Mouse (Mus musculus) urinary bladder, adult 2 months (tissue): ENCODE results near the gene Cacng6. TPM values are rescaled to one million over a fixed set of nuclear protein-coding genes. Genes with fewer than 3 reads are reported as not detected.
A peak's percentile ranks its signal among the peaks of the same experiment; 100 is the strongest.
"Not testable (repeated sequence)": the region's sequence is repeated elsewhere in the genome, so short reads cannot be mapped to it uniquely, and the experiment has no call there.

Source experiments
- DNase-seq: peaks from one replicate; pipeline ENCODE4 v3.0.0; 2022; ENCODE audit warnings: low spot score
- polyA plus RNA-seq: library from polyadenylated mRNA; depleted of rRNA; stranded (reverse); fragments of >200 nt; gene quantifications from 2 replicates; pipeline ENCODE4 v1.2.3, GENCODE M21; 2012; rRNA removed

Cacng6 gene
- not detected in 2 replicates for polyA plus RNA-seq

DNA sequence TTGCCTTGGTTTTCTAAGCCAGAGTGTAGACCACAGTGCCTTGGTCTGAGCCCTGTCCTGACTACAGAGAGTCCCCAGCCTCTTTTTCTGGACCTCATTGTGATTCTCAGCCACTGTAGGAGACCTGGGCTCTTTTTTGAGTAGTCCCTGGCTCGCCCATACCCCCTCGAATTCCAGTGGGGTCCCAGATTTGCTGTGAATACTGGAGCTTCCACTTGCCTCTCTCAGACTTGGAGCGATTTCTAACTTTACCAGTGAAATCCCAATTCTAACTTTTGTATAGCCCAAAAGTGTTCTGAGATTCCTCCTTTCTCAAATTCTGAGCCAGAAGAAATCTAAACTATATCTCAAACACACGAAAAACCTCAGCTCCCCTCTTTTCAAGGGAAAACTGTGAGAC lies at the start of gene Cacng6:
Gene Cacng6 (plus strand): TSS at position 301 of the 400 bp plus-strand sequence.
- DNase-seq = no peak

DNA sequence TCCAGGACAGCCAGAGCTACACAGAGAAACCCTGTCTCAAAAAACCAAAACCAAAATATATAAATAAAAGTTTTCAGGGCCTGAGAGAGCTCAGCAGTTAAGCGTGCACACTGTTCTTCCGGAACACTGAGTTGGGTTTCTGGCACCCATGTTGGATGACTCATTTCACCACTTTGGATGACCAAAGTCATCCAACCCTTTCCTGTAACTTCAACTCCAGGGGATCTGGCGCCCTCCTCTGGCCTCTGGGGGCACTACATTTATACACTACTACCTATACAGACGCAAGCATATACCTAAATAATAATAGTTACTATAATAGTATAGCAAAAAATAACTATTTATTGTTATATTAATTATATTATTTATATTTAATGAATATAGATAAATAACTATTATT lies 47.2 kb upstream of the Cacng6 start:
- no peak for DNase-seq

DNA sequence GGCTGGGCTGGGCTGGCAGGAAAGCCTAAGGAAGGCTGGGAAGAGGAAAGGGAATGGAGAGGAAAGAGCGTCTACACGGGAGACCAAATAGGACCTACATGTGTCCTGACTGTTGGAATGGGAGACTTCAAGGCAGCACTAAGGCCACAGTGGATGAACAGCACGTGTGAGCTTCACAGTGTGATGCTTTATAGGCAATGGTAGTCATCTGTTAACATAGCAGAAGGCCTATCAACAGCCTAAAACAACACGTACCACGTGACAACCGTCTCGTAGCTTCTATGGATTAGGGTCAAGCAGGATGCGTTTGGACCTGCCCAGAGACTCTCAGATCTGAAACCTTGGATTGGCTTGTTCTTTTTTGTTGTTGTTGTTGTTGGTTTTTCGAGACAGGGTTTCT lies 41.9 kb upstream of the Cacng6 start:
- no peak for DNase-seq

DNA sequence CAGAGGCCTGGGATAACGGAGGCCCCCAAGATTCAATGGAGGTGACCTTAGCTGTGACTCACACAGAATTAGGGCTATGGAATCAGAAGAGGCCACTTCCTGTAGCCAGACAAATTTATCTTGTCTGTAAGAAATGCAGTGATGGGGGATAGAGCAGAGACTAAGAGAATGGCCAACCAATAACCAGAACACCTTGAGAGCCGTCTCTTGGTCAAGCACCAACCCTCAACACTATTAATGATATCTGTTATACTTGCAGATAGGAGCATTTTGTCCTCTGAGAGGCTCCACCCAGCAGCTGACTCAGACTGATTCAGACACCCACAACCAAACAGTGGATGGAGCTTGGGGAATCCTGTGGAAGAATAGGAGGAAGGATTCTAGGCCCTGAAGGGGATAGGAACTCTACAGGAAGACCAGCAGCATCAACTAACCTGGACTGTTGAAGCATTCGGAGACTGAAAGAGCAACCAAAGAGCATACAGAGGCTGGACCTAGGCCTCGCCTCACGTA lies 39.1 kb upstream of the Cacng6 start:
- no peak for DNase-seq

DNA sequence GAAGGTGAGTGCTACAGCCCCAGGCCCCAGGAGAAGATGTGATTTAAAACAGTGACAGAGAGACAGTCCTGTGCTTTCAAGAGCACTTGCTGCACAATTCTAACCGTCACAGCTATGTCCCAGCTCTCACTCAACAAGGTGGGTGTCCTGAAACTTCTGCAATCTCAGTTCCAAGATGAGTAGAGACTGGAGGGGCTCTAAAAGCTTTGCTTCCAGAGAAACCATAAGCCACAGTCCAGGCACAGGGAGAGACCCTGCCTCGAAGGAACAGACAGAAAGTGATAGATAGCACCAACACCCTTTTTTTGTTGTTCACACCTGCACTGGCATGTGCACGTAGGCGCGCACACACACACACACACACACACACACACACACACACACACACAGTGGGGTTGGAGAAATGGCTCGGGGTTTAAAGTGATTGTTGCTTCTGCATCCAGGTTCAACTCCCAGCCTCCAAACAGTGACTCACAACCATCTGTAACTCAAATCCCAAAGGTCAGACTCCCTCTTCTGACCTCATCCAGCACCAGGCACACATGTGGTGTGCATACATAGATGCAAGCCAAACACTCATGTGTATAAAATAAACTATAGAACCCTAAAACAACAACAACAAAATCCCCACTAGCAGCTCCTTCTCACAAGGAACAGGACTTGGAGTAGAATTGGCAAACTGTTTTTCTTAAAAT lies 37.8 kb upstream of the Cacng6 start:
- DNase-seq = no peak

DNA sequence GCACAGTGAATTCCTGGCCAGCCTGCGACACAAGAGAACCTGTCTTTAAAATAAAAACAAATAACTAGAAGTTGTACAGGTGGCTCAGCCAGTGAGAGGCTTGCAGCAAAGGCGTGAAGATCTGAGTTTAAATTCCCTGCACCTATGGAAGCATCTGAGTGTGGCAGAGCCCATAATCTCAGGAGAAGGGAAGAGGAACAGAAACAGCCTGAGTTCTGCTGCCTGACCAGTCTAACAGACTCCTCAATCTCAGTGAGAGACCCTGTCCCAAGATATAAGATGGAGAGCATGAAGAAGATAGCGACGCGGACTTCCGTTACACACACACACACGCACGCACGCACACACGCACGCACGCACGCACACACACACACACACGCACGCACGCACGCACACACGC lies 36.2 kb upstream of the Cacng6 start:
- no peak for DNase-seq

DNA sequence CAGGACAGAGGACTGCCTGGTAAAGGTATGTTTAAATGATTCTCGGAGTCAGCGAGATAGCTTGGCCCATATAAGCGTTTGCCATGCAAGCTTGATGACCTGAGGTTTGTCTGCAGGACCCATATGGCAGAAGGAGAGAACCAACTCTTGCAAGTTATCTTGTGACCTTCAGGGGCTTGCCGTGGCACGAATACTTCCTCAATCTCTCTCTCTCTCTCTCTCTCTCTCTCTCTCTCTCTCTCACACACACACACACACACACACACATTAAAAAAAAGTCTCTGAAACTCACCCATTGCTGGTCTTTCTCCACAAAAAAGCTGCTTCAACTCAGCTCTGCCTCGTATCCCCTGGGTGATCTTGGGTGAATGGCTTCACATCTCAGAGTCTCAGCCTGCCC lies 35.1 kb upstream of the Cacng6 start:
- no peak for DNase-seq

DNA sequence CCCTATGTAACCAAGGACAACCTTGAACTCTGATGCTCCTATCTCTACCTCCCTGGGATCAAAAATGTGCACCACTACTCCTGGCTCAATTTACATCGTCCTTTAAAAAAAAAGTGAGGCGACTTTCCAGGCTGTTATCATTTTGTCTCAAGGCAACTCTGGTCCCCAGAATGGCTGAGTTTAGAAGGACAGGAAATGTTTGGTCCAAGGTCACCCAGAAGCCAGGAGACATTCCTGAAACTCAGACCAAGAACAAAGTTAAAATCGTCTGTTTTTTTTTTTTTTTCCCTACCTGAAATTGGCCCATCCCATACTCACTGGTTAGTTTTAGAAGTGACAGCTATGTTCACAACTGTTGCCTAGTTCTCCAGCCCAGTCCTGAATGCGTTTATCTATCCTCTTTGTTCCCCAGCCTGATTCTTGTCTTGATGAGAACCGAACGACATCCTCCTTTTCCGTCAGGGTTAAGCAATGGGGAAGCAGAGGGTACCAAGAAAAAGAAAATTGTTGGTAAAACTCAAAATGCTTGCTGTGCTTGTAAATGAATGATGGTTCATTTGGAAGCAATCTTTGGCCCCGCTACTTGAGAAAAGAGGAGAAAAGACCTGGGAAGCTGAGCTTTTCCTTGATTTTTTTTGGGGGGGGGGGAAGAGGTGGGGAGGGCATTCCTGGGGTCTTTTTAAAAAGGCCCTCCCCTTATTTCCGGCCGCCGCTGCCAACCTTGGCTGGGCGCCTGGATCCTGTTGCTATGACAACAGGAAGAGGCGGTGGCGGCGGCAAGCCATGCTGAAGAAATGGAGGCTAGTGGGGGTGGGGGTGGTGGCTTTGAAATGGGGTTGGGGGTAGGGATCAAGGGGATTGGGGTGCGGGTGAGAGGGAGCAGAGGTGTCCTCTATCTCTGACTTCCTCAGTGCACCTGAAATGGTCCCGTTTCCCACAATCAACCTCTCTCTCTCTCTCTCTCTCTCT lies 34.3 kb upstream of the Cacng6 start:
- DNase-seq = no peak

DNA sequence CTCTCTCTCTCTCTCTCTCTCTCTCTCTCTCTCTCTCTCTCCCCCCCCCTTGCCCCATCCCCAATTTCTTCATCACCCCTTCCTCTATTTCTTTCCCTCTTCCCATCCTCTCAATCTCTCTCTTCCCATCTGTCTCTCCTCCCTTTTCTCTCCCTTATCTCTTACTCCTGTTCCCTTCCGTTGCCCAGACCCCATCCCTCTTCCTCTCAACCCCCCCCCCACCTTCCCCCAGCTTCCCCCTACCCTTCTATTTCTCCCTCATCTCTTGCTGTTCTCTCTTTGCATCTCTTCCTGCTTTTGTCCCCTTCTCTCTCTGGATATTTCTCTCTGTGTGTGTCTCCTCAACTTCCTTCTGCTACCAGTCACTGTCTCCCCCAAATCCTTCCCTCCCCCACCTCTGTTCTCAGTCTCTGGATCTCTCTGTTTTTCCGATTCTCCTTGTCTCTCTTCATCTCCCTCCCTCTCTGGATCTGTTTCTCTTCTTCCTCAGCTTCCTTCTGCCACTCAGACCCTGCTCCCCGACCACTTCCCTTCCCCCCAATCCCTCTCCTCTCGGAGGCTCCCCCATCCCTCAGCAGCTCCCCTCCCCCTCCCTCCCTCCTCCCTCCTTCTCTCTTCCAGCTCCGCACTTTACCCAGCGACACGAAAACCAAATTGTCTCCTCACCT lies 33.4 kb upstream of the Cacng6 start, which contains the start of gene Cacng8:
Gene Cacng8 (plus strand): TSS at position 271 of the 668 bp plus-strand sequence.
- no peak for DNase-seq

DNA sequence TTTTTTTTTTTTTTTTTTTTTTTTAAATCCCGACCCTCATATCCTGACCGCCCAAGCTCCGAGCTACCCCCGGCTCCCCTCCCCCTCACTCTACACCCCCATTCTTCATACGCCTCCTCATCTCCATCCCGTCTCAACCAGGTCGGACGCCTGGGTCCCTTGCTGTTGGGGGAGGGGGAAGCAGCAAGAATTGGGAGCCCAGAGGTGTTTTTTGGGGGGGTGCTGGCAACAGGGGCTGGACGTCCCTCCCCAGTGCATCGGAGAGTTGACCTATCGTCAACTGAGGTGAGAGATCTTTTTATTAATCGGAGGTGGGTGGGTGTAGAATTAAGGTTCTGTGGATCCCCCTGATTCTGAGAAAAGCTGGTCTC lies 32.9 kb upstream of the Cacng6 start:
- DNase-seq = no peak

DNA sequence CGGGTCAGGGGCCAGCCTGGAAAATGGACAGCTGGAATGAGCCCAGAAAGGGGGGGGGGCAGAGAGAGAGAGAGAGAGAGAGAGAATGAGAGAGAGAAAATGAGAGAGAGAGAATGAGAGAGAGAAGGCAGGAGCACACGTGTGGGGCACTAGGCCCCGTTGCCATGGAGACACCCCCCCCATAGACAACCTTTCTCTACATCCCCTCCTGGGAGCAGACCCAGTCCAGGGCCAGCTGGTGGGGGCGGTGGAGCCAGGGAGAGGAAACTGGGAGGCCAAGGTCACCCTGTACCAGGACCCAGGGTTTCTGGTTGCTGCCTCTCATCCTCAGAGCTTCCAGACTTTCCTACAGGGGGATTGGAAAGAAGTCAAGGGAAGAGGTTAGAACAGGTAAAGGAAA lies 32.2 kb upstream of the Cacng6 start:
- DNase-seq = no peak

DNA sequence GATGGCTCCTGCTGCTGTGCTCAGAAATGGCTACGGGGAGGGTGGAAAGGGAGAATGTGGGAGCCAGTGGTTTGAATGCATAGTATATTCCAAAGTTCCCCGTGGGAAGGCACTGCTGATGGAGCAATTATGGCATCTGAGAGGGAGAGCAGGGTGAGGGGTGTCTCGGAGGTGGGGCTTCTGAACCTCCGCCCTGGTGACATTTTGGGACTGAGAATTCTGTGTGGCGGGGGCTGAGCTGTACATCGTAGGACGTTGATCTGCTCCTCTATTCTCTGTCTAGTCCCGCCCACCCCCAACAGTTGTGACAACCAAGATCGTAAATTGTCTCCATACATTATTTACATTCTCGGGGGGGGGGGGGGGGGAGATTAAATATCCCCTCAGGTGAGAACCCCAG lies 26.6 kb upstream of the Cacng6 start:
- no peak for DNase-seq

DNA sequence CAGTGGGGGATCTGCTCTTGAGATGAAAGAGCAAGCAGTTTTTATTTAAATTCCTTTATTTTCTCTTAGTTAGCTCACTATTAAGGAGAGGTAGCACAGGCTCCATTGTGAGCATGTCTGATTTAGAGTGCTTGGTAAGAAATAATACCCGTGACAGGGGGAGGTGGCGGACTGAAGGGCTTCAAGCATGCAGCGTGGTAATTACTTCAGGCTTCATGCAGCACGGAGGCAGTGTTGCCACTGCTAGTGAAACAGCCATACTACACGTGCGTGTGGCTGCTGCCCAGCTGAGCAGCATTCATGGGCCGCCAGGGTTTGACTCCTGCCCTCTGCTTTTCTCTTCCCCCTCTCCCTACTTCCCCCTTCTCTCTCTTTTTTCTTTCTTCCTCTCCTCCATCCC lies 26.2 kb upstream of the Cacng6 start:
- DNase-seq = no peak

DNA sequence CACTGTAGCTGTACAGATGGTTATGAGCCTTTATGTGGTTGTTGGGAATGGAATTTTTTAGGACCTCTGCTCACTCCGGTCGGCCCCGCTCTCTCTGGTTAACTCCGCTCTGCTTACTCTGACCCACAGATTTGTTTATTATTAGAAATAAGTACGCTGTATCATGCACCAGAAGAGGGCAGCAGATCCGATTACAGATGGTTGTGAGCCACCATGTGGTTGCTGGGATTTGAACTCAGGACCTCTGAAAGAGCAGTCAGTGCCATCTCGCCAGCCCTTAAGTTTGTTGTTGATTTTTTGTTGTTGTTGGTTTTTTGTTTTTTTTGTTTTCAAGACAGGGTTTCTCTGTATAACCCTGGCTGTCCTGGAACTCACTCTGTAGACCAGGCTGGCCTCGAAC lies 25.6 kb upstream of the Cacng6 start:
- DNase-seq = not testable (repeated sequence)

DNA sequence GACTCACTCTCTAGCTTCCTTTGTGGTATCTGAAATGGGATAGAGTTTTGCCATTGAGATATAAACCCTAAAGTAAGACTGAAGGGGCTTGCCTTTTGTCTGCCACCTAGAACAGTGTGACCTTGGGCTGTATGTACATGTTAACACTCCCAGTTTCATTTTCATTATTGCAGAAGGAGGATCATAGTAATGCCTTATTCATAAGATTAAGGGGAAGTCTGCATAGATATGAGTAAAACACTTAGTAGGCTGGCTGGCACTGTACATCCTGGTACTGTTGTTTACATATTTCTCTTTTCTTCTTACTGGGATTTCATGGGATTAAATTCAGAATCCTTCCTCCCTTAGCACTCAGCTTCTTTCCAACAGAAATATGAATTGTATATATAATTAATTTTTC lies 24.1 kb upstream of the Cacng6 start:
- no peak for DNase-seq

DNA sequence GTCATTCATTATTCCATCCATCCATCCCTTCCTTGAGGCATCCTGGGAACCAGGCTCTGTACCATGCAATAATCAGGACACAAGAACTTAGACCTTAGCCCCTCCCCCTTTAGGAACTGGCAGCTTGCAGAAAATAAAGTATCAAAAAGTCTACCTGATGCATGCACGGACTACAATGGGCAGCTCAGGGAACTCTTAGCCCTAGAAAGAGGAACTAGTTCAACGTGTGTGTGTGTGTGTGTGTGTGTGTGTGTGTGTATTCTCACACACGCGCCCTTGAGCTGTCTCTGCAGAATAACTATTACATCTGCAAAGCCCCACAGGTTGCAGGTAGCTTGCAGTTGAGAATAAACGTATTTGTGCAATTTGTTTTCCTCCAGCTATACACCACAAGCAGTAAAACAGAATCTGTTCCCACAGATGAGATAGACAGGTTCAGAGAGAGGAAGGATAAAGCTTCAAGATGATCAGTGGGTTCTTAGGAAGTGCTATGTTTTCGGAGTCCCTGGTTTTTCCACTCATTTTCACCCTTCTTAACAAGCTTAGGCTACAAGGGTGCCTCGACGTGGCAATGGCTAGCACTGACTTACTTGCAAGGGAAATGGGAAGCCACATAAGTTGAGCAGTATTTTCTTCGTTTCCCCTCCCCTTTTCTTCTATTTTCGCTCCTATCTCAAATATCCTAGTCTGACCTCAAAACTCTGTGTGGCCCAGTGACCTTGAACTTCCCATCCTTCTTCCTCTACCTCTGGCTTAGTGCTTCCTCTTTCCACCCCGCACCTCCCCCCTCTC lies 14.1 kb upstream of the Cacng6 start:
- no peak for DNase-seq

DNA sequence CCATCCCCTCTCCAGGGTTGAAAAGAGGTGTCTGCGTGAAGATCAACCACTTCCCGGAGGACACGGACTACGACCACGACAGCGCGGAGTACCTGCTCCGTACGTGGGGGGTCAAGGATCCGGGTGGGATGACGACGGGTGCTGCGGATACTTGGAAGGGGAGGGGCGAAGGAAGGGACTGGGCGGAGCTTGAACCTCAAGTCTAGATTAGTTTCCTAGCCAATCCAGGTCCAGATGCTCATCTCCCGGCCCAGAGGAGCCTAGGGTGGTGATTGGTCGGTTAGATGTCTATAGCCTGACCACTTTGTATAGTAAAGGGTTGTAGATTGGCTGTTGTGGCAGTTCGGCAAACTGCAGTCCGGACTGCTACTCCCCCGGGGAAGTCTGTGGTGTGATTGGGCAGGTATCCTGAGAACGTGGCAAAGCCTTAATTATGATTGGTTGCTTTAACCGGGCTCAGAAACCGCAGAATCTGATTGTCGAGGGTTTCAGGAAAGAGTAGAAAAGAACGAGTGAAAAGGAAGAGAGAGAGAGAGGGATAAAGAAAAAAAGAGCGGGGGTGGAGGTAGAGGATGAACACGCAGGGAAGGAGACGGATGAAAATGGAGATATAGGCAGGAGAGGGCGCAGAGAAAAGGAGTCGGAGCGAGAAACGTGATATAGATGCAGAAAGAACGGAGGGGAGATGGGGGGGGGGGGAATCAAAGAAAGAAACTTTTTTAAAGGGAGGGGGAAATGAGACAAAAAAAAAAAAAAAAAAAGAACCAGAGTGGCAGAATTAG lies 12.6 kb upstream of the Cacng6 start:
- DNase-seq = no peak

DNA sequence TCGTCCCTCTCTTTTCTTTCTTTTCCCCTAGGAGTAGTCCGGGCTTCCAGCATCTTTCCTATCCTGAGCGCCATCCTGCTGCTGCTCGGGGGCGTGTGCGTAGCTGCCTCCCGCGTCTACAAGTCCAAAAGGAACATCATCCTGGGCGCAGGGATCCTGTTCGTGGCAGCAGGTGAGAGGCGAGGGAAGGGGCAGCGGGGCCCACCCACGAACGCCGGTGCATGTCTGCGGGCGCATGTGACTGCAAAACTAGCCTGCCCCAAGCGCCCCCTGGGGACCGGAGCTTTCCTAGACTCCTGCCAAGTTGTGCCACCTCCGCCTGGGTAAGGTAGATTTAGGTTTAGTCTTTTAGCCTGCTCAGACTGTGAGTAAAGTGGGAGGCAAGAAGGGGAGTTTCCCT lies 12.0 kb upstream of the Cacng6 start:
- no peak for DNase-seq

DNA sequence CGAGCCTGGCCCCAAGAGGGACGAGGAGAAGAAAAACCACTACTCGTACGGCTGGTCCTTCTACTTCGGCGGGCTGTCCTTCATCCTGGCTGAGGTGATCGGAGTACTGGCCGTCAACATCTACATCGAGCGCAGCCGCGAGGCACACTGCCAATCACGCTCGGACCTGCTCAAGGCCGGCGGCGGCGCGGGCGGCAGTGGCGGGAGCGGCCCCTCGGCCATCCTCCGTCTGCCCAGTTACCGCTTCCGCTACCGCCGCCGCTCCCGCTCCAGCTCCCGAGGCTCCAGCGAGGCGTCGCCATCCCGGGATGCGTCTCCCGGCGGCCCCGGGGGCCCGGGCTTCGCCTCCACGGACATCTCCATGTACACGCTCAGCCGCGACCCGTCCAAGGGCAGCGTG lies 9.1 kb upstream of the Cacng6 start:
- peak; percentile 27 for DNase-seq

DNA sequence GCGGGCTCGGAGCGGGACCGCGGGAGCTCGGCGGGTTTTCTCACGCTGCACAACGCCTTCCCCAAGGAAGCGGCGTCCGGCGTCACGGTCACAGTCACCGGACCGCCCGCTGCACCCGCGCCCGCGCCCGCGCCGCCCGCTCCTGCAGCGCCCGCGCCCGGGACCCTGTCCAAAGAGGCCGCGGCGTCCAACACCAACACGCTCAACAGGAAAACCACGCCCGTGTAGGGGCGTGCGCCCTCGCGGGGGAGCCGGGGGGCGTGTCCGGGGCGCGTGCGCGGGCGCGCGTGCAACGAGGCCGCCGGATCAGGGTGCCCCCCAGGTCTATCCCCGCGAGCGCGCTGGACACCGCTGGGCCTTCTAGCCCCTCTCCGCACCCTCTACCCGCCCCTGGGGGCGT lies 8.6 kb upstream of the Cacng6 start:
- no peak for DNase-seq

DNA sequence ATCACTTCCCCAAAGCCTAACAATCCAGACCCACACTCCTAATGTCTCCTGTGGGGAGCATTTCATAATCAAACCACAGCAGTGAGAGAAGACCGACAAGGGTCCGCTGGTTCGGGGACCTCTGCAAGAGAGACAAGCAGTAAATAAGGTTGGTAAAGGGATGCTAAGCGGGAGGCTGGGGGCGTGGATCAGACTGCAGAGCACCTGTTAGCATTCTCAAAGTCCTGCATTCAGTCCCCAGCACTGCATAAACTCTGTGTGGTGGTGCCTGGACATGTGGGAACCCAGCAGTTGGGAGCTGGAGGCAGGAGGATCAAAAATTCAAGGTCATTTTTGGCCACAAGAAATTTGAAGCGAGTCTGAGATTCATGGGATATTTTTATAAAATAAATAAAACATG lies 4.1 kb upstream of the Cacng6 start:
- DNase-seq = no peak
